Mouse (Mus musculus) intestine, embryonic 14.5 days (tissue): Measurements from ENCODE around the gene Sppl2a. TPM values are rescaled to one million over a fixed set of nuclear protein-coding genes. Genes with fewer than 3 reads are reported as not detected.
"Not testable (repeated sequence)": the region's sequence is repeated elsewhere in the genome, so short reads cannot be mapped to it uniquely, and the experiment has no call there.

Experiments used
- ATAC-seq: fragments of 200-750 bp; cut with Nextera tagmentation; replicated peaks from 2 replicates; pipeline ENCODE4 v1.8.0; 2017; ENCODE audit warnings: low read depth, moderate number of reproducible peaks, moderate TSS enrichment, moderate library complexity; ENCODE audit not compliant: low FRiP score, low TSS enrichment
- DNase-seq: peaks from one replicate; pipeline ENCODE4 v3.0.0-alpha.2; 2018; ENCODE audit warnings: low spot score
- H3K27ac ChIP-seq: fragments of 300-500 bp; sonication (generic); 2 replicates; pipeline ENCODE4 v1.5.1; 2014; ENCODE audit warnings: low read depth, mild to moderate bottlenecking, control low read depth
- H3K27me3 ChIP-seq: fragments of 300-500 bp; sonication (generic); replicated peaks from 2 replicates; pipeline ENCODE4 v1.6.1; 2014; ENCODE audit warnings: low read length, control low read depth; ENCODE audit not compliant: control insufficient read depth, insufficient read depth
- H3K36me3 ChIP-seq: fragments of 300-500 bp; sonication (generic); 2 replicates; pipeline ENCODE4 v1.6.1; 2014; ENCODE audit warnings: low read length, control low read depth; ENCODE audit not compliant: control insufficient read depth, insufficient read depth
- H3K4me1 ChIP-seq: fragments of 300-500 bp; sonication (generic); replicated peaks from 2 replicates; pipeline ENCODE4 v1.6.1; 2014; ENCODE audit warnings: low read length, control low read depth, mixed read lengths; ENCODE audit not compliant: control insufficient read depth, insufficient read depth
- H3K4me2 ChIP-seq: fragments of 300-500 bp; sonication (generic); 2 replicates; pipeline ENCODE4 v1.6.1; 2014; ENCODE audit warnings: low read length
- H3K4me3 ChIP-seq: fragments of 300-500 bp; sonication (generic); 2 replicates; pipeline ENCODE4 v1.5.1; 2014; ENCODE audit warnings: low read depth, low read length, control low read depth, mixed read lengths
- H3K9ac ChIP-seq: fragments of 300-500 bp; sonication (generic); 2 replicates; pipeline ENCODE4 v1.6.1; 2014; ENCODE audit warnings: mild to moderate bottlenecking, low read length
- H3K9me3 ChIP-seq: fragments of 300-500 bp; sonication (generic); 2 replicates; pipeline ENCODE4 v1.6.1; 2016; ENCODE audit warnings: low read length, control low read depth; ENCODE audit not compliant: control insufficient read depth
- WGBS: fragments of 180-500 bp; shearing (Covaris S2); extraction: QIAGEN DNeasy Blood & Tissue Kit; methylation state at CpG from one replicate; pipeline ENCODE4 v1.1.7; 2014; 5-methylcytosine and 5-hydroxymethylcytosine counted together
- polyA plus RNA-seq: library from polyadenylated mRNA; unstranded; fragments of >200 nt; fragmentation: Nextera tagmentation; extraction: Ambion mirVana; gene quantifications from 2 replicates; pipeline ENCODE4 v1.2.1, GENCODE M21; 2014

Gene Sppl2a
- polyA plus RNA-seq, 1 experiment from 2014 or later, result 45.8 TPM

DNA sequence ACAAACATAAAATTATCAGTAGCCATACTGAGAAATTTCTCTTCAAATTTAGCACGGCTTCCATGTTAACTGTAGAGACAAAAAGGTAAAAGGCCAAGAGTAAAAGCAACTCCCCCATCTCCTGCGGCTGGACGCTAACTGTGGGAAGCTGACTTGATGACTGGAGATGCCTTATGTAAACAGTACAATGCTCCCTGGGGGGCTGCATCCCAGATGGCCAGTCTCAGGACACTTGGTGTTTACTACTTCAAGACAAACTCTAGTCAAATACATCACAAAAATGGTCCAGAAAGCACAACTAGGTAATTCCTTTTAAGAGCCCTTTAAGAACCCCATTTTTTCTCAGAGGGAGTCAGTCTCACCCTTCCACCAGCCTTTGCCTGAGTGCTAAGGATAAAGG lies 45.9 kb downstream of the Sppl2a start:
- no peak overlapping the region for H3K4me3 ChIP-seq
- 0 out of 2 replicates have a peak, but pooled peaks cover under 1% of the 10 kb centered on the region for H3K36me3 ChIP-seq
- no peaks in the 10 kb centered on the region for H3K27me3 ChIP-seq
- DNase-seq, result no peak
- WGBS, result 38% methylated on average over 3 of the region's 3 CpGs
- no peaks in the 10 kb centered on the region for H3K9me3 ChIP-seq
- no peaks in the 10 kb centered on the region; the same call in 1 of the 2 replicates for H3K4me1 ChIP-seq
- no peak for ATAC-seq
- no peak overlapping the region for H3K27ac ChIP-seq
- H3K4me2 ChIP-seq, result no peak overlapping the region
- H3K9ac ChIP-seq, result no peak overlapping the region

DNA sequence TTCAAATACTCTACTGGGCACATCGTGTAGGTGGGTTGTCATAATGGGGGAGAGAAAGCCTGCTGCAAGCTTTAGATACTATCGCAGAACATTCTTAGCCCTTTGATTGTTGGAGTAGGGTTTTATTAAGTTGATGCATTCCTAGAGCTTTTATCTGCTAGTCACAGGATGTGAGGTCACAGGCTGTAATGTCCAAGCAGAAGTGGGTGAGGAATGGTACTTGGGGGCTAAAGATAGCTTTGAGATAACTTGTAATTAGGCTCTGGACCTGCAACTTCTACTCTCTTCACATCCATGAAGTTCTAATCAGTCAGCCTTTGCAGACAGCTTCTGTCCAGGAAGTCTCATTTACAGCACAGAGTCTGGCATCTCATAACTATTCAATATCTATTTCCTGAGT lies 47.2 kb downstream of the Sppl2a start:
- no peak overlapping the region for H3K4me2 ChIP-seq
- ATAC-seq (no peak), DNase-seq (no peak)
- H3K27me3 ChIP-seq, result no peaks in the 10 kb centered on the region
- no peaks in the 10 kb centered on the region for H3K9me3 ChIP-seq
- H3K27ac ChIP-seq, result no peak overlapping the region
- WGBS, result 59% methylated on average over 2 of the region's 2 CpGs
- no peaks in the 10 kb centered on the region; the same call in 1 of the 2 replicates for H3K4me1 ChIP-seq
- no peak overlapping the region for H3K4me3 ChIP-seq
- H3K36me3 ChIP-seq, result no peaks in the 10 kb centered on the region
- H3K9ac ChIP-seq, result no peak overlapping the region

DNA sequence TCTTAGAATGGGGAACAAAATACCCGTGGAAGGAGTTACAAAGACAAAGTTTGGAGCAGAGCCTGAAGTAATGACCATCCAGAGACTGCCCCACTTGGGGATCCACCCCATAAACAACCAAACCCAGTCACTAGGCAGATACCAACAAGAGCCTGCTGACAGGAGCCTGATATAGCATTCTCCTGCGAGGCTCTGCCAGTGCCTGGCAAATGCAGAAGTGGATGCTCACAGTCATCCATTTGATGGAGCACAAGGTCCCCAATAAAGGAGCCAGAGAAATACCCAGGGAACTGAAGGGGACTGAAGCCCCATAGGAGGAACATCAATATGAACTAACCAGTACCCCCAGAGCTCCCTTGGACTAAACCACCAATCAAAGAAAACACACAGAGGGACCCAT lies 50.3 kb downstream of the Sppl2a start:
- WGBS, result 55% methylated on average over 2 of the region's 2 CpGs

DNA sequence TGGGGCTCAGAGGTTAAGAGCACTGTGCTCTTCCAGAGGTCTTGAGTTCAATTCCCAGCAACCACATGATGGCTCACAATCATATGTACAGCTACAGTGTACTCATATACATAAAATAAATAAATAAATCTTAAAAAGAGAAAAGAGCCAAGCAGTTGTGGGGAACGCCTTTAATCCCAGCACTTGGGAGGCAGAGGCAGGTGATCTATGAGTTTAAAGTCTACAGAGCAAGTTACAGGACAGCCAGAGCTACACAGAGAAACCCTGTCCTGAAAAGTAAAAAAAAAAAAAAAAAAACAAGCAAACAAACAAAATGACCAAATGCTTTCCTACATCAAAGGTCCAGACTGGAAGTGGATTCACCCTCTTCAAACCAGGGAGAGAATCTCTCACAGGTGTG lies 55.0 kb downstream of the Sppl2a start:
- Histone ChIP-seq H3K4me2 (no peak overlapping the region), H3K9me3 (no peaks in the 10 kb centered on the region), H3K9ac (no peak overlapping the region), H3K4me3 (no peak overlapping the region), H3K4me1 (peaks cover 6% of the 10 kb centered on the region; the same call in 1 of the 2 replicates), H3K27ac (no peak overlapping the region), H3K27me3 (no peaks in the 10 kb centered on the region), H3K36me3 (no peaks in the 10 kb centered on the region)
- 94% methylated on average over 1 of the region's 1 CpGs for WGBS
- ATAC-seq (no peak), DNase-seq (no peak)

More for the DNA sequence above, 50.3 kb downstream of the Sppl2a start:
- not testable (repeated sequence) for H3K4me2 ChIP-seq, ATAC-seq, H3K9me3 ChIP-seq, H3K27me3 ChIP-seq, H3K9ac ChIP-seq, H3K27ac ChIP-seq, H3K4me1 ChIP-seq, DNase-seq, H3K4me3 ChIP-seq, H3K36me3 ChIP-seq

DNA sequence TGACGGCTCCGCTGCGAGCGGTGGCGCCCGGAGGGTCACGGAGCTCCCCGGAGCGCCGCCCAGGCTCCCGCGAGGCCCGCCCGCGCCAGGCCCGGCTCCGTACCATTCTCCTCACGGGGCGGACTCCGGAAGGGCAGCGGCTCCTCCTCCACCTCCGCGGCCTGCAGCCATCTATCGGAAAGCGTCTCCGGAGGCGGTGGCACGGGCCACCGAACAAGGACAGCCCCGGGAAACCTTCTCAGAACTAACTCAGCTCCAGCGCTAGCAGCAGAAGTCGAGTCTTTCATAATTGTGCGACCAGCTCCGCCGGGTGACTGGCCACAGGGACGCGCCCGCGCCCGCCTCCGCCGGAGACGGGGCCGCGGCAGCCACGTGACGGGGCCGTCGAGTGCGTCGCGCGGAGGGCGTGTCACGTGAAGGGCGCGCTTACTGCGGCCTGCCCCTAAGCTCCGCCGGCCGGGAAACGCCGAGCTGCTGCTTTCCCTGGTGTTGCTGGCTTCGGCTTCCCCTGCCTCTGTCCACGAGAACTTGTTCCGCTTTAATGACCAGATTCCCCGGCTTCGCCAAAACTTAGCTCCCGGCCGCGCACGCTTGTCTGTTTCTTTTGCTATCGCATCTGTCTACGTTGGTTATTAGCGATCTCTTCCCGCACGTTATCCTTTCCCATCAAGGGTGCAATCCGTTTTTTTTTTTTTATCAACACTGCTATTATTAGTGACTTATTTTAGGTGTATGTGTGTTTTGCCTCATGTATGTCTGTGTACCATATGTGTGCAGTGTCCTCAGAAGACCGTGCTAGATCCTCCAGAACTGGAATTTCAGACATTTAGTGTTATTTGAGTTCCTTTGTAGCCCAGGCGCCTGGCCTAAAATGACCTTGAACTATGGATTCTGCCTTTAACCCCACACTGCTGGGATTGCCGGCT lies 56.9 kb downstream of the Sppl2a start, which contains the start of gene Trpm7:
TSS of gene Trpm7 (minus strand) at position 360 of the 926 bp plus-strand sequence.
- H3K36me3 ChIP-seq, result no peaks in the 10 kb centered on the region
- DNase-seq, result peak; percentile 93
- H3K4me2 ChIP-seq, result peak within 1 kb of the TSS; percentile 68
- no peaks in the 10 kb centered on the region for H3K27me3 ChIP-seq
- H3K9me3 ChIP-seq, result no peaks in the 10 kb centered on the region
- WGBS, result under 1% methylated on average over 79 of the region's 81 CpGs
- H3K4me1 ChIP-seq, result peaks cover 6% of the 10 kb centered on the region; the same call in 1 of the 2 replicates
- H3K4me3 ChIP-seq, result peak within 1 kb of the TSS; percentile 80
- peak within 1 kb of the TSS; percentile 90 for H3K9ac ChIP-seq
- peak within 1 kb of the TSS; percentile 98 for H3K27ac ChIP-seq
- peak; percentile 97 for ATAC-seq

DNA sequence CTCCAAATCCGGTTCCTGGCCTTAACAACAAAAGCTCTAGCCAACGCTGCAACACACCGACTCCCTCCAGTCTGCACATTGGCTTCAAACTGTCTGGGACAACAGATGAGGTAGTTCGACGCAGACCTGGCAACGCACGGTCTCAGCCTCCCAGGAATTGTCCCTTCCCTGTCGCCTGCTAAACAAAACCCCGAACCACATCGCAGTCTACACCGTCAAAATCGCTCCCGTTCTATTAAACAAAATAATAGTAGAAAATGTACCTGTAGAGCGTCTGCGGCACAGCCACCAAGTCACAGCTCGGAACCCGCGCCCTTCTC lies 57.6 kb downstream of the Sppl2a start:
- under 1% methylated on average over 18 of the region's 18 CpGs for WGBS
- Histone ChIP-seq H3K4me2 (peak overlapping the region; percentile 68), H3K9ac (peak overlapping the region; percentile 90), H3K27ac (peak overlapping the region; percentile 98), H3K36me3 (no peaks in the 10 kb centered on the region), H3K27me3 (no peaks in the 10 kb centered on the region), H3K4me3 (peak overlapping the region; percentile 80), H3K9me3 (no peaks in the 10 kb centered on the region), H3K4me1 (peaks cover 6% of the 10 kb centered on the region; the same call in 1 of the 2 replicates)
- DNase-seq (peak; percentile 85), ATAC-seq (peak; percentile 50)

DNA sequence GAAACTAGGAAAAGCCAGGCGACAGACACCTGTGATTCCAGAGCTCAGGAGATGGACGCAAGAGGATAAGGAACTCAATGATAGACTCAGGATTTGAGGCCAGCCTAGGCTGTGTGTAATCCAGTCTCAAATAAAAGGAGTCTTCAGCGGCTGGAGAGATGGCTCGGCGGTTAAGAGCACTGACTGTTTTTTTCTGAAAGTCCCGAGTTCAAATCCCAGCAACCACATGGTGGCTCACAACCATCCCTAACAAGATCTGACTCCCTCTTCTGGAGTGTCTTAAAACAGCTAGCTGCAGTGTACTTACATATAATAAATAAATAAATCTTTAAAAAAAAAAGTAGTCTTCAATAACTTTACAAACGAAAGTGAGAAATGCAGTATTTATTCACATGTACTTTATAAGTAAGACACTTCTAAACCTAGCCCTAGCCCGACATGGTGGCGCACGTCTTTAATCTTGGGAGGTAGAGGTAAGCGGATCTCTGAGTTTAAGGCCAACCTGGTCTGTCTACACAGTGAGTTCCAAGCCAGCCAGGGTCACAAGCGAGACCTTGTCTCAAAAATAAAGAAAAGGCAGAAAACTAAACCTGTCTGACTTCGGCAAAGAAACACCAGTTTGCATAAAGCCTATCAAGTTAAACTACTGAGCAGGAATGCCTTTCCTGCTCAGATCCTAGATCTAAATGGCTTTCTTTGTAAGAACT lies 58.1 kb downstream of the Sppl2a start:
- Histone ChIP-seq H3K4me2 (peak overlapping the region; percentile 68), H3K36me3 (no peaks in the 10 kb centered on the region), H3K9me3 (no peaks in the 10 kb centered on the region), H3K4me3 (peak overlapping the region; percentile 80), H3K9ac (peak overlapping the region; percentile 90), H3K27ac (peak overlapping the region; percentile 98), H3K4me1 (peaks cover 6% of the 10 kb centered on the region; the same call in 1 of the 2 replicates), H3K27me3 (no peaks in the 10 kb centered on the region)
- no peak for DNase-seq
- WGBS, result 26% methylated on average over 13 of the region's 13 CpGs
- ATAC-seq, result no peak

DNA sequence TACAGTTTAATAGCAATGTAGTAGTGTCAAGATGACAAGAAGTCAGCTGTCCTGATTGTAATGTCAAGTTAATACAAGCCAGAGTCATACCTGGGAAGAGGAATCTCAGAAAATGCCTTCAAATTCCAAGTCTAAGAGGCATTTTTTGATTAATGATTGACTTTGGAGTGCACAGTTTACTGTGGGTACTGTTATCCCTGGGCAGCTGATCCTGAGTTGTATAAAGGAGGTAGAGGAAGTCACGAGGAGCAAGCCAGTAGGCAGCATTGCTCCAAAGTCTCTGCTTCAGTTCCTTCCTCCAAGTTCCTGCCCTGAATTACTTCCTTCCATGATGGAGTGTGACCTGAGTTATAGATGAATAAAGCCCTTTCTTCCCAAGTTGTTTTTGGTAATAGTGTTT lies 66.7 kb downstream of the Sppl2a start:
- H3K4me2 ChIP-seq, result no peak overlapping the region

More for the DNA sequence above, 66.7 kb downstream of the Sppl2a start:
- 45% methylated on average over 1 of the region's 1 CpGs for WGBS
- Histone ChIP-seq H3K27ac (no peak overlapping the region), H3K9me3 (no peaks in the 10 kb centered on the region), H3K27me3 (no peaks in the 10 kb centered on the region), H3K4me3 (no peak overlapping the region), H3K4me1 (no peaks in the 10 kb centered on the region), H3K9ac (no peak overlapping the region), H3K36me3 (no peaks in the 10 kb centered on the region)
- ATAC-seq (no peak), DNase-seq (no peak)
